Mouse (Mus musculus) stomach, embryonic 15.5 days (tissue): Measurements from ENCODE around the gene Cobl. TPM values are rescaled to one million over a fixed set of nuclear protein-coding genes. Genes with fewer than 3 reads are reported as not detected.

Source experiments
- ATAC-seq: fragments of 200-750 bp; cut with Nextera tagmentation; 2 replicates; pipeline ENCODE4 v1.8.0; 2017; ENCODE audit warnings: low read depth, moderate number of reproducible peaks, moderate TSS enrichment; ENCODE audit not compliant: insufficient read depth, low FRiP score
- H3K27ac ChIP-seq: fragments of 300-500 bp; sonication (generic); 2 replicates; pipeline ENCODE4 v1.5.1; 2015; ENCODE audit warnings: mild to moderate bottlenecking, inconsistent platforms
- H3K27me3 ChIP-seq: fragments of 300-500 bp; sonication (generic); replicated peaks from 2 replicates; pipeline ENCODE4 v1.6.1; 2015; ENCODE audit warnings: inconsistent platforms
- H3K36me3 ChIP-seq: fragments of 300-500 bp; sonication (generic); 2 replicates; pipeline ENCODE4 v1.6.1; 2015; ENCODE audit warnings: inconsistent platforms
- H3K4me1 ChIP-seq: fragments of 300-500 bp; sonication (generic); 2 replicates; pipeline ENCODE4 v1.6.1; 2015; ENCODE audit warnings: inconsistent platforms
- H3K4me2 ChIP-seq: fragments of 300-500 bp; sonication (generic); 2 replicates; pipeline ENCODE4 v1.6.1; 2015; ENCODE audit warnings: mild to moderate bottlenecking, inconsistent platforms
- H3K4me3 ChIP-seq: fragments of 300-500 bp; sonication (generic); replicated peaks from 2 replicates; pipeline ENCODE4 v1.5.1; 2015; ENCODE audit warnings: inconsistent platforms
- H3K9ac ChIP-seq: fragments of 300-500 bp; sonication (generic); 2 replicates; pipeline ENCODE4 v1.6.1; 2015; ENCODE audit warnings: inconsistent platforms
- H3K9me3 ChIP-seq: fragments of 300-500 bp; sonication (generic); 2 replicates; pipeline ENCODE4 v1.6.1; 2016; ENCODE audit warnings: inconsistent platforms
- WGBS: fragments of 180-500 bp; shearing (Covaris S2); methylation state at CpG from one replicate; pipeline ENCODE4 v1.1.7; 2015; 5-methylcytosine and 5-hydroxymethylcytosine counted together
- polyA plus RNA-seq: library from polyadenylated mRNA; unstranded; fragments of >200 nt; fragmentation: Nextera tagmentation; extraction: Ambion mirVana; gene quantifications from 2 replicates; pipeline ENCODE4 v1.2.1, GENCODE M21; 2015

Gene Cobl
- polyA plus RNA-seq = 6.8 and 7.7 TPM in 2 replicates

GRCm38 (mm10) chr11:12464181-12465162, at the start of gene Cobl:
Gene Cobl, minus strand, starts transcription at chr11:12464960.
- no peak within 1 kb of the TSS for H3K27ac ChIP-seq
- H3K27me3 ChIP-seq = no peaks in the 10 kb centered on the region
- no peaks in the 10 kb centered on the region for H3K9me3 ChIP-seq
- 0 out of 2 replicates have a peak, but pooled peaks cover 8% of the 10 kb centered on the region for H3K4me1 ChIP-seq
- peak; percentile 51; the same call in 1 of the 2 replicates for ATAC-seq
- peak within 1 kb of the TSS; percentile 94 for H3K4me2 ChIP-seq
- peak within 1 kb of the TSS; percentile 70 for H3K4me3 ChIP-seq
- 2% methylated on average over 71 of the region's 89 CpGs for WGBS
- peak within 1 kb of the TSS; percentile 58 for H3K9ac ChIP-seq
- no peaks in the 10 kb centered on the region for H3K36me3 ChIP-seq

DNA sequence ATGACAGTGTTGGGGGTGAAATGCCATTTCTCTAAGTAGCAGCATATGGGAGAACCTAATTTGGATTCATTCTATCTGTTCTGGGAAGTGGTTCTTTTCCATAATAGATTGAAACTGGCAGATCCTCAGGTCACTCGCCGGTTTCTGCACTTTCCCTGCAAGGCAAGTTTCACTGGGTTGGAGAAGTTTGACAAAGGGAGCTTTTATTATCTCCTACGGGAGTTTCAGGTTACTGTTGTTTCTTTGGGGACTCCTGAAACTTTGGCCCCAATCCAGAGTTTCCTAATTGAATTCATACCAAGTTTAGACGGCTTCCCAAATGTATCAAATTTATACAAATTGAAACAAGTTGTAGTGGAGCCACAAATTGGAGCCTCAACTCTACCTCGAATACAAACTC, 49.0 kb upstream of the Cobl start:
- no peaks in the 10 kb centered on the region for H3K4me1 ChIP-seq
- no peak overlapping the region for H3K9ac ChIP-seq
- no peak overlapping the region for H3K27ac ChIP-seq
- no peaks in the 10 kb centered on the region for H3K9me3 ChIP-seq
- WGBS = 43% methylated on average over 5 of the region's 5 CpGs
- no peak overlapping the region for H3K4me3 ChIP-seq
- no peaks in the 10 kb centered on the region for H3K27me3 ChIP-seq
- no peak overlapping the region for H3K4me2 ChIP-seq
- no peak for ATAC-seq
- no peaks in the 10 kb centered on the region for H3K36me3 ChIP-seq

DNA sequence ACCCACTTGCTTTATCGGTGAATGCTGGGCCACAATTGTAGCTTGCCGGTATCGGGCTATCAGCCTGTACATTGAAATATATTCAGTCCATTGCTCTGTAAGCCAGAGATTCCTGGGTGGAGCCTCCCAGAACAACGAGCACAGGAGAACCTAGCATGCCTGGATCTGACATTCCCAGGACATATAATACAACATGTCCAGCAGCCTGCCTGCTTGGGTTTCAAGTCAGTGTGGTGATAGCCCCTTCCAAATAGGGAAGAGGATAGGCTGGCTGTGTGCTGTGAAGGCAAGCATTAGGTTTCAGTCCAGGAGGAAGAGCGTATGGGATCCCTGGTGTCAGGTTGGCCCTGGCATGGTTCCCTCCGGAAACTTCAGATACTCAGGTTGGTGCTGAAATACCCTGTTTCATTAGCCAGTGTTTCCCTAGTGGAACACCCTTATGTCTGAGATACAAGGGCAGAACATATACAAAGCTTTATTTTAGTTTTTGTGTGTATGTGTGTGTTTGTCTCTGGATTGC, 41.7 kb upstream of the Cobl start:
- ATAC-seq = no peak

GRCm38 (mm10) chr11:12503756-12504155, 39.0 kb upstream of the Cobl start:
- H3K4me3 ChIP-seq = no peak overlapping the region
- H3K36me3 ChIP-seq = no peaks in the 10 kb centered on the region
- no peak overlapping the region for H3K4me2 ChIP-seq
- no peak overlapping the region for H3K9ac ChIP-seq
- no peaks in the 10 kb centered on the region for H3K27me3 ChIP-seq
- no peaks in the 10 kb centered on the region for H3K9me3 ChIP-seq
- 69% methylated on average over 4 of the region's 4 CpGs for WGBS
- H3K4me1 ChIP-seq = no peaks in the 10 kb centered on the region
- no peak for ATAC-seq
- H3K27ac ChIP-seq = no peak overlapping the region

More for the DNA sequence above, 41.7 kb upstream of the Cobl start:
- H3K36me3 ChIP-seq = no peaks in the 10 kb centered on the region
- no peak overlapping the region for H3K27ac ChIP-seq
- no peak overlapping the region for H3K9ac ChIP-seq
- no peaks in the 10 kb centered on the region for H3K4me1 ChIP-seq
- 85% methylated on average over 6 of the region's 6 CpGs for WGBS
- H3K9me3 ChIP-seq = no peaks in the 10 kb centered on the region
- no peaks in the 10 kb centered on the region for H3K27me3 ChIP-seq
- H3K4me3 ChIP-seq = no peak overlapping the region
- no peak overlapping the region for H3K4me2 ChIP-seq

DNA sequence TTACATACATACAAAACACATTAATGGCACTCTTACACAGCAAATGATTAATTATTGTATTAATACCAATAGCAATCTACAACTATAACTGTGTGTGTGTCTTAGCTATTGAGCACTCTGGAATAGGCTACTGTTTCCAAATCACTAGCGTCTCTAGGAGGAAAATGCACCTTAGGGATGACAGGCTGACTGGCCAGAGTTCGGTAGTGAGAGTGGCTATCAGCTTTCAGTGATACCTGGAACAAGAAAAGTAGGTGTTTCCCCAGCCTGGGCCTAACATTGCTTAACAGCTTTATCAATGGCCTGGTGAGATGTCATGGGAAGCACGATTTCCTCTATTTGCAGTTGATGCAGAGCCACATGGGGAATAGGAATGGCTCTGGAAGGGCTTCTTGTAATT, 37.0 kb upstream of the Cobl start:
- no peak overlapping the region for H3K4me3 ChIP-seq
- no peaks in the 10 kb centered on the region for H3K4me1 ChIP-seq
- no peak overlapping the region for H3K9ac ChIP-seq
- no peaks in the 10 kb centered on the region for H3K9me3 ChIP-seq
- H3K27ac ChIP-seq = no peak overlapping the region
- no peaks in the 10 kb centered on the region for H3K27me3 ChIP-seq
- no peaks in the 10 kb centered on the region for H3K36me3 ChIP-seq
- WGBS = 78% methylated on average over 3 of the region's 3 CpGs
- no peak overlapping the region for H3K4me2 ChIP-seq
- no peak for ATAC-seq

DNA sequence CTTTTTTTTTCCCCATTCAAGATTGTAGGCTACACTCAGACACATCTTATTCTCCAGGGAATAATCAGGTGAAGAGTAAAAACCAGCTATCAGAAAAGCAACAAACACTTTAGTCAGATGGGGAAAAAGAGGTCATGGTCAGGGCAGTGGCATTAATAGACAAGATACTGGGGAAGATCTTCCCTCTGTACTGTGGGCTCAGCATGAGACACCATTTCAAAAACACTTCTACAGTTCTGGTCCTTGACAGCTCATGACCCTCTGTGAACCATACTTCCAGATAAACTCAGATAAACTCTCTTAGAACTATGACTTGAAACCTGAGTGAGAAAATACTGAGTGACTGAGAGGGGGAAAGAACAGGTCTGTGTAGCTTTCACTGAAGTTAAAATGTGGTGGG, 29.0 kb upstream of the Cobl start:
- H3K4me1 ChIP-seq = no peaks in the 10 kb centered on the region
- H3K4me2 ChIP-seq = no peak overlapping the region
- H3K27ac ChIP-seq = no peak overlapping the region
- H3K36me3 ChIP-seq = no peaks in the 10 kb centered on the region
- H3K9ac ChIP-seq = no peak overlapping the region
- H3K4me3 ChIP-seq = no peak overlapping the region
- ATAC-seq = no peak
- H3K27me3 ChIP-seq = no peaks in the 10 kb centered on the region
- no peaks in the 10 kb centered on the region for H3K9me3 ChIP-seq

GRCm38 (mm10) chr11:12479856-12480403, 15.2 kb upstream of the Cobl start:
- H3K27me3 ChIP-seq = no peaks in the 10 kb centered on the region
- WGBS = 85% methylated on average over 3 of the region's 3 CpGs

GRCm38 (mm10) chr11:12474299-12474935, 9.7 kb upstream of the Cobl start:
- Histone ChIP-seq H3K4me3 (no peak overlapping the region), H3K9me3 (no peaks in the 10 kb centered on the region), H3K4me2 (no peak overlapping the region), H3K9ac (no peak overlapping the region), H3K4me1 (no peaks in the 10 kb centered on the region), H3K27ac (no peak overlapping the region), H3K36me3 (no peaks in the 10 kb centered on the region), H3K27me3 (no peaks in the 10 kb centered on the region)
- ATAC-seq = no peak
- 68% methylated on average over 5 of the region's 5 CpGs for WGBS

More at GRCm38 (mm10) chr11:12479856-12480403, 15.2 kb upstream of the Cobl start:
- no peak overlapping the region for H3K4me3 ChIP-seq
- ATAC-seq = no peak
- no peak overlapping the region for H3K9ac ChIP-seq
- H3K4me2 ChIP-seq = no peak overlapping the region
- H3K36me3 ChIP-seq = no peaks in the 10 kb centered on the region
- H3K27ac ChIP-seq = no peak overlapping the region
- no peaks in the 10 kb centered on the region for H3K4me1 ChIP-seq
- H3K9me3 ChIP-seq = no peaks in the 10 kb centered on the region

GRCm38 (mm10) chr11:12473625-12474298, 9.0 kb upstream of the Cobl start:
- H3K9ac ChIP-seq = no peak overlapping the region
- H3K4me1 ChIP-seq = no peaks in the 10 kb centered on the region
- no peaks in the 10 kb centered on the region for H3K27me3 ChIP-seq
- H3K4me2 ChIP-seq = no peak overlapping the region
- H3K27ac ChIP-seq = no peak overlapping the region
- 42% methylated on average over 5 of the region's 5 CpGs for WGBS
- no peaks in the 10 kb centered on the region for H3K9me3 ChIP-seq
- ATAC-seq = no peak
- H3K36me3 ChIP-seq = no peaks in the 10 kb centered on the region
- H3K4me3 ChIP-seq = no peak overlapping the region

- H3K36me3 ChIP-seq = no peaks in the 10 kb centered on the region
- H3K9me3 ChIP-seq = no peaks in the 10 kb centered on the region
- H3K27ac ChIP-seq = no peak overlapping the region
- no peaks in the 10 kb centered on the region for H3K27me3 ChIP-seq
- H3K4me3 ChIP-seq = no peak overlapping the region
- 67% methylated on average over 1 of the region's 1 CpGs for WGBS
- H3K4me1 ChIP-seq = 0 out of 2 replicates have a peak, but pooled peaks cover 3% of the 10 kb centered on the region
- no peak overlapping the region for H3K9ac ChIP-seq
- no peak for ATAC-seq
- no peak overlapping the region for H3K4me2 ChIP-seq
These were observed 4.9 kb upstream of the Cobl start for GRCm38 (mm10) chr11:12469638-12470037.

- no peaks in the 10 kb centered on the region for H3K9me3 ChIP-seq
- no peaks in the 10 kb centered on the region for H3K27me3 ChIP-seq
- ATAC-seq = no peak
- no peak overlapping the region for H3K9ac ChIP-seq
- WGBS = 62% methylated on average over 2 of the region's 2 CpGs
- no peak overlapping the region for H3K27ac ChIP-seq
- H3K4me2 ChIP-seq = no peak overlapping the region
- 0 out of 2 replicates have a peak, but pooled peaks cover 8% of the 10 kb centered on the region for H3K4me1 ChIP-seq
- H3K36me3 ChIP-seq = no peaks in the 10 kb centered on the region
- H3K4me3 ChIP-seq = no peak overlapping the region
These were observed 3.9 kb upstream of the Cobl start for GRCm38 (mm10) chr11:12468661-12469060.
